Mouse (Mus musculus) kidney, adult 2 months (tissue): ENCODE measurements around the gene Ddhd1. TPM values are rescaled to one million over a fixed set of nuclear protein-coding genes. Genes with fewer than 3 reads are reported as not detected.

ENCODE experiments used
- DNase-seq: peaks from one replicate; pipeline ENCODE4 v3.0.0; 2021
- H3K27ac ChIP-seq: fragments of 200-500 bp; 2 replicates; pipeline ENCODE4 v1.5.1; 2012; ENCODE audit warnings: low read depth, low read length, control low read depth, inconsistent platforms; ENCODE audit not compliant: insufficient read depth
- H3K27me3 ChIP-seq: fragments of 200-500 bp; replicated peaks from 2 replicates; pipeline ENCODE4 v1.6.1; 2012; ENCODE audit warnings: mild to moderate bottlenecking, moderate library complexity, low read length, inconsistent platforms; ENCODE audit not compliant: control insufficient read depth, insufficient read depth
- H3K36me3 ChIP-seq: fragments of 200-500 bp; 2 replicates; pipeline ENCODE4 v1.6.1; 2012; ENCODE audit warnings: mild to moderate bottlenecking, moderate library complexity, low read length, inconsistent platforms; ENCODE audit not compliant: control insufficient read depth, insufficient read depth
- H3K4me1 ChIP-seq: fragments of 200-500 bp; 2 replicates; pipeline ENCODE4 v1.6.1; 2011; ENCODE audit warnings: low read length; ENCODE audit not compliant: control insufficient read depth, insufficient read depth
- H3K4me3 ChIP-seq: fragments of 200-500 bp; 2 replicates; pipeline ENCODE4 v1.5.1; 2011; ENCODE audit warnings: mild to moderate bottlenecking, low read depth, low read length, control low read depth; ENCODE audit not compliant: insufficient read depth
- CTCF ChIP-seq: fragments of 200-500 bp; conservative IDR thresholded peaks from 2 replicates; pipeline ENCODE4 v1.5.1; 2011; ENCODE audit warnings: low read depth, mild to moderate bottlenecking, control low read depth, low read length, moderate library complexity, mixed read lengths; ENCODE audit not compliant: insufficient read depth, insufficient read length
- POLR2A ChIP-seq: fragments of 200-500 bp; IDR thresholded peaks from one replicate; pipeline ENCODE4 v1.6.1; 2011; ENCODE audit warnings: low read depth, low read length, control low read depth
- WGBS: fragments of 180-500 bp; shearing (Covaris S2); methylation state at CpG from one replicate; pipeline ENCODE4 v1.1.7; 2018; 5-methylcytosine and 5-hydroxymethylcytosine counted together
- polyA plus RNA-seq: library from polyadenylated mRNA; depleted of rRNA; stranded (reverse); fragments of >200 nt; gene quantifications from 2 replicates; pipeline ENCODE4 v1.2.3, GENCODE M21; 2012; rRNA removed

Gene Ddhd1
- 9.5 and 10.7 TPM in 2 replicates for polyA plus RNA-seq

DNA sequence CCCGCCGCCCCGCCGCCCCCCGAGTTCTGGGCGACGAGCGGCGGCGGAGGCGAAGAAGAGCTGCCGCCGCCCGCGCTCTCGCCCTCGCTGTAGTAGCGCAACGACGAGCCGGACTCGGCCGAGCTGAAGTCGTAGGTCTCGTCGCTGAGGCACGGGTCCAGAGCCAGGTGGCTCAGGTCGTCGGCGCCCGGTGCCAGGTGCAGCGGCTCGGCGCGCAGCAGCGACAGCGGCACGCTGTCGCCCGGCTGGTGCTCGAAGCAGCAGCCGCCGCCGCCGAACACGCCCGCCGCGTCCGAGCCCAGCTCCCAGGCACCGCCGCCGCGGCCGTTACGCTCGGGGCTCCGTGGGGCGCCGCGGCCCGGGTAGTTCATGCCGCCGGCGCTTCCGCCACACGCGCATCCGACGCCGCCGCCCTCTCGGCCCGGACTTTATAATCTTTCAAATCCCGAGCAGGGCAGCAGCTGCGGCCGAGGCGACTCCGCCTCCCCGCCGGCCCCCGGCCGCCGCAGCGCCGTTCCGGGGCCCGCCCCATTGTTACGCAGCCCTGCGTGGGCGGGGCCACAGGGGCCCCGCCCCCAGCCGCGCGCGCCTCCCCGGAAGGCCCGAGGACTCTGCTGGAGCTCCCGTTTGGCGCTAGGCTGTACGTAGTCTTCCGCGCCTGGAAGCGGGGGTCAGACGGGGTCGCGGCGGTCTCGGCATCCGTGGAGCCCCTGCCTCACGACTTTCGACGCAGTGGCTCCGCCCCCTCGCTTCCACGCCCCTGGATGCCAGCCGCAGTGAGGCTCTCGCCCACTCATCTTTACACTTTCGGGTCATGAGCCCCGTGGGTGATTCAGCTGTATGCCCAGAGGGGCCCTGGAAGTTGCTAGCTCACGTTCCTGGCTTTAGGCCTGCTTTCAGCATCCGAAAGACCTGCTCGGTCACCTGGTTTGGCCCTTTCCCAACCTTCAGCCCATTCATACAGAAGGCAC lies at the start of gene Ddhd1:
Gene Ddhd1, minus strand, starts transcription at position 503 of the 971 bp plus-strand sequence.
- Histone ChIP-seq H3K4me3 (peak within 1 kb of the TSS; percentile 79), H3K36me3 (no peaks in the 10 kb centered on the region), H3K27me3 (no peaks in the 10 kb centered on the region), H3K4me1 (peaks cover 12% of the 10 kb centered on the region; the same call in 1 of the 2 replicates), H3K27ac (peak within 1 kb of the TSS; percentile 84)
- TF ChIP-seq CTCF: no peak
- peak; percentile 47 for TF ChIP-seq POLR2A
- under 1% methylated on average over 121 of the region's 123 CpGs for WGBS
- DNase-seq: peak; percentile 93

DNA sequence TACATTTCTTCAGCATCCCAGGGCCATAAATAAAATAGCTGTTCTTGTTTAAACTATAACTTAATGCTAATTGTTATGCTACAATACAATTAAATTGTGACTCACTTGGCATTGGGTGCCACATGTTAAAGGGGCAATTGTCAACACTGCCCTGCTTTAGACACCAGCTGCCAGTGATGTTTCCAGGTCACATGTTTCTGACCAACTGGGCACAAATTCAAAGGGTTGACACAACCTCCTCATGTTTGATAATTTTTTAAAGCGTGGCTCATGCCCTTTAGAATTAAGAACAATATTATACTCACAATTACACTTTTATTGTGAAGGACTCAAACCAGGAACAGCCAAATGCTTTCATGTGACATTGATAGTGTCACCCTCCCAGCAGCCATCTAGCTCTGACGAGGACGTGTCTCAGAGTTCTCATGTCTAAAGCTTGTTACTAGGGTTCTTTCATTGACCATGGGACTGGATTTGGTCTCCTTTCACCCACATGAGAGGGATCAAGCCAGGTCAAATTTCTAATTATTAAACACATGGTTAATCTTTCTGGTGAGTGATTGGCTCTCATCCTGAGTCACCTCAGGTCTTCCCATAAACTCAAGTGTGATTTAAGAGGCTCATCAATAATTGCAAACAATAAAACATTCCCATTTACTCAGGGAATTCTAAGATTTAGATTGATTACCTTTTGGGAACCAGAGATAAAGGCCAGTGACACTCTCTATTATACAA lies 49.4 kb upstream of the Ddhd1 start:
- 58% methylated on average over 3 of the region's 3 CpGs for WGBS
- TF ChIP-seq CTCF (no peak), POLR2A (no peak)
- H3K4me1 ChIP-seq: no peaks in the 10 kb centered on the region
- no peaks in the 10 kb centered on the region for H3K36me3 ChIP-seq
- peak; percentile 9 for DNase-seq
- H3K27ac ChIP-seq: no peak overlapping the region
- 0 out of 2 replicates have a peak, but pooled peaks cover 2% of the 10 kb centered on the region for H3K27me3 ChIP-seq
- H3K4me3 ChIP-seq: no peak overlapping the region

DNA sequence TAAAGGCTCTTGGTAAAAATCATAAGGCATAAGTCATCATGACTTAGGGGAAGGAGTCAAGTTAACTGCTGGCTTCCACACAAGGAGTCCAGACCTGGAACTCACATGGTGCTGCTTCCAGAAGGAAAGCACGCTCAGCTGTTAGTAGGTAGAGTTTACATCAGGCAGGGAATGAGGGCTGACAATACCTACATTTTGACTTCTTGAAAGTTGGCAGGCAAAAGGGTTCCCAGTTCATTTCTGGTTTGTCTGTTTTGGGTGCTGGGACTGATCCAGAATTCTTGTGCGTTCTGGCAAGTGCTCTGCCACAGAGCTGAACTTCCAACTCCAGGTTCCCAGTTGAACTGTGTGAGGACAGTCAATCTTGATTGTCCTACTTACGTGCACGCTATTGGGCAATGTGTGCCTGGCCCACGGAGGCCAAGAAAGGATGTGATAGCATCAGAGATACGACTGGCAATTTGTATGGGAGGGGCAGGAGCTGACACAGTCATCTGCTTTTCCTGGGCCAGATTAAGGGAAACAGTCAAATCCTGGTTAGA lies 42.2 kb upstream of the Ddhd1 start:
- no peaks in the 10 kb centered on the region for H3K36me3 ChIP-seq
- WGBS: 55% methylated on average over 6 of the region's 6 CpGs
- H3K27ac ChIP-seq: no peak overlapping the region
- no peak for DNase-seq
- no peaks in the 10 kb centered on the region for H3K27me3 ChIP-seq
- H3K4me1 ChIP-seq: no peaks in the 10 kb centered on the region
- no peak overlapping the region for H3K4me3 ChIP-seq
- TF ChIP-seq CTCF (no peak), POLR2A (no peak)

DNA sequence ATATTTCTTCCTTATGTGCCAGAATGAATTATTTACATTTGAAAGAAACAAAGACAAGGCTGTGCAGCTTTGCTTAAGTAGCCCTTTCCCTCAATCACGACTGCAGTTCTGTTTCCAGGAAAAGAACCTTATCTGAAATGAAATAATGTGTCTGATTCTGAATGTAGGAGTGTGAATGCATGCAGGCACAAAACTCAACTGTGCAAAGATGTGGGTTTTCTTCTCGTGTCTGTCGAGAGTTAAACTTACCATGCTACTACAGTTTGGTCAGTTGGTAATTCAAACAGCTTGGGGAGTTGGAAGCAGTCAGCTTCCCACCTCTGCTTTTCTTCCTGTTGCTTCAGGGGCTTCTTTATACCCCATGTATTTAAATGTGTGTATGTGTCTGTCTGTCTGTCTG lies 40.9 kb upstream of the Ddhd1 start:
- no peak overlapping the region for H3K27ac ChIP-seq
- H3K36me3 ChIP-seq: no peaks in the 10 kb centered on the region
- WGBS: 65% methylated on average over 3 of the region's 3 CpGs
- H3K4me3 ChIP-seq: no peak overlapping the region
- no peaks in the 10 kb centered on the region for H3K27me3 ChIP-seq
- no peaks in the 10 kb centered on the region for H3K4me1 ChIP-seq
- no peak for DNase-seq
- TF ChIP-seq POLR2A (no peak), CTCF (no peak)

DNA sequence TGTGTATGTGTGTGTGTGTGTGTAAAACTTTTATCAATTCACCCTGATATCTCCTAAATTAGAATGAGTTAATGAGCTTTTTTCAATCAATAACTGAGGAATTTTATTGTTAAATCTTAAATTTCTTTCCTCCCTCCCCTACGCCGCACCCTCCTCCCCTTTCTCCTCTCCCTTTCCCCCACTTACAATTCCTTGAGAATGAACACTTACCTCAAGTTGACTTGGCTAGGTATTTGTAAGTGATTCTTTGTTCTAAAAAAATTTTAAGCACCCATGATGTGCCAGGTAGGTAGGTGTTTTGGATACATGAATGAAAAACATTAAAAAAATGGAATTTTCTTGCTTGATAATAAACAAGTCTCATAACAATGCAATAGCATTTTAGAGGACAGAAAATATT lies 38.2 kb upstream of the Ddhd1 start:
- WGBS: 100% methylated on average over 2 of the region's 2 CpGs
- no peaks in the 10 kb centered on the region for H3K27me3 ChIP-seq
- TF ChIP-seq POLR2A (no peak), CTCF (no peak)
- H3K36me3 ChIP-seq: no peaks in the 10 kb centered on the region
- no peak for DNase-seq
- no peak overlapping the region for H3K4me3 ChIP-seq
- no peaks in the 10 kb centered on the region for H3K4me1 ChIP-seq
- H3K27ac ChIP-seq: no peak overlapping the region

DNA sequence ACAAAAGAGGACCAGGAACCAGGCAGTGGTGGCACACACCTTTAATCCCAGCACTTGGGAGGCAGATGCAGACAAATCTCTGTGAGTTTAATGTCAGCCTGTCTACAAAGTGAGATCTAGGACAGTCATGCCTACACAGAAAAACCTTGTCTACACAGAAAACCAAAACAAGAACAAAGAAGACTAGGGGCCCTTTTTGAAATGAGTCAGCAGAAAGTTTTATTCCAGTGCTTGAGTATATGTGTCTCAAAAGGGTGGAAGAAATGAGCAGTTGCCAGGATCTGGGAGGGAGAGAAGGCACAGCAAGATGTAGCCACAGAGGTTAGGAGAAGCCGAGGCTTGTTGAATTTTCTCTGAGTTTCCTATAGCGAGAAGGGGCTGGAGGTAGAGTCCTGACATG lies 35.9 kb upstream of the Ddhd1 start:
- Histone ChIP-seq H3K4me1 (peaks cover 4% of the 10 kb centered on the region; the same call in 1 of the 2 replicates), H3K36me3 (no peaks in the 10 kb centered on the region), H3K27me3 (no peaks in the 10 kb centered on the region), H3K4me3 (no peak overlapping the region), H3K27ac (no peak overlapping the region)
- no peak for TF ChIP-seq CTCF
- no peak for TF ChIP-seq POLR2A
- WGBS: 87% methylated on average over 2 of the region's 2 CpGs
- DNase-seq: no peak
